Mouse (Mus musculus): ENCODE measurements around the gene Slc4a7. TPM values are rescaled to one million over a fixed set of nuclear protein-coding genes. Genes with fewer than 3 reads are reported as not detected.

Gene Slc4a7
- polyA plus RNA-seq, 1 experiment from 2014 or later = 25.8 TPM

Other genes with a start within 250 kb of the Slc4a7 start
- gene Nek10, start 101.1 kb downstream of the Slc4a7 start, polyA plus RNA-seq (2016; fragmentation: Nextera tagmentation; extraction: Ambion mirVana) = 0.09 TPM in 2 replicates